Mouse (Mus musculus) hindbrain, postnatal 0 days (tissue): ENCODE measurements at regions not wholly inside any gene's neighbourhood (a gene's known extent, or its start where the extent isn't known, plus 50 kb on each side); places are given as distances from the start of the nearest gene placed in this dataset. TPM values are rescaled to one million over a fixed set of nuclear protein-coding genes. Genes with fewer than 3 reads are reported as not detected.

ENCODE experiments used
- ATAC-seq: fragments of 200-750 bp; cut with Nextera tagmentation; 2 replicates; pipeline ENCODE4 v1.8.0; 2017; ENCODE audit warnings: mild to moderate bottlenecking, moderate TSS enrichment, moderate library complexity
- DNase-seq: peaks from one replicate; pipeline ENCODE4 v3.0.0-alpha.2; 2015; ENCODE audit warnings: low spot score
- H3K27ac ChIP-seq: fragments of 300-500 bp; sonication (generic); 2 replicates; pipeline ENCODE4 v1.5.1; 2014; ENCODE audit warnings: mild to moderate bottlenecking
- H3K27me3 ChIP-seq: fragments of 300-500 bp; sonication (generic); 2 replicates; pipeline ENCODE4 v1.6.1; 2014; ENCODE audit warnings: low read length, mixed read lengths; ENCODE audit not compliant: insufficient read depth
- H3K36me3 ChIP-seq: fragments of 300-500 bp; sonication (generic); 2 replicates; pipeline ENCODE4 v1.6.1; 2014; ENCODE audit warnings: low read length, mixed read lengths; ENCODE audit not compliant: insufficient read depth
- H3K4me1 ChIP-seq: fragments of 300-500 bp; sonication (generic); 2 replicates; pipeline ENCODE4 v1.6.1; 2014; ENCODE audit warnings: antibody characterized with exemption, low read length, mixed read lengths; ENCODE audit not compliant: insufficient read depth
- H3K4me2 ChIP-seq: fragments of 300-500 bp; sonication (generic); 2 replicates; pipeline ENCODE4 v1.6.1; 2014; ENCODE audit warnings: low read depth, mild to moderate bottlenecking, low read length, moderate library complexity, mixed read lengths
- H3K4me3 ChIP-seq: fragments of 300-500 bp; sonication (generic); 2 replicates; pipeline ENCODE4 v1.5.1; 2014; ENCODE audit warnings: low read length
- H3K9ac ChIP-seq: fragments of 300-500 bp; sonication (generic); replicated peaks from 2 replicates; pipeline ENCODE4 v1.6.1; 2014; ENCODE audit warnings: mild to moderate bottlenecking, low read length, moderate library complexity, mixed read lengths
- H3K9me3 ChIP-seq: fragments of 300-500 bp; sonication (generic); 2 replicates; pipeline ENCODE4 v1.6.1; 2016; ENCODE audit warnings: low read length, mixed read lengths
- CTCF ChIP-seq: IDR thresholded peaks from 2 replicates; pipeline ENCODE4 v1.5.1; 2016; ENCODE audit warnings: antibody characterized with exemption, control low read depth, low read depth
- WGBS: fragments of 180-500 bp; shearing (Covaris S2); extraction: QIAGEN DNeasy Blood & Tissue Kit; methylation state at CpG from one replicate; pipeline ENCODE4 v1.1.7; 2014; 5-methylcytosine and 5-hydroxymethylcytosine counted together
- microRNA counts: library from miRNA; unstranded; fragments of <30 nt; microRNA quantifications from one replicate; lab custom pipeline; 2015
- microRNA-seq, 2 experiments: library from miRNA; unstranded; fragments of <30 nt; microRNA quantifications; one replicate each; pipeline ENCODE4; 2016

- no peak for TF ChIP-seq CTCF
- 85% methylated on average over 2 of the region's 2 CpGs for WGBS
These were observed 139.2 kb upstream of the Cep126 start for GRCm38 (mm10) chr9:8273253-8273652.

GRCm38 (mm10) chr9:8249542-8249941 lies 115.4 kb upstream of the Cep126 start:
- Histone ChIP-seq H3K27ac (no peak overlapping the region), H3K9ac (no peak overlapping the region), H3K4me2 (no peak overlapping the region), H3K4me3 (no peak overlapping the region), H3K36me3 (no peaks in the 10 kb centered on the region), H3K9me3 (no peaks in the 10 kb centered on the region), H3K27me3 (no peaks in the 10 kb centered on the region), H3K4me1 (no peaks in the 10 kb centered on the region)
- ATAC-seq (no peak), DNase-seq (no peak)
- WGBS: 78% methylated on average over 3 of the region's 3 CpGs
- no peak for TF ChIP-seq CTCF

More at GRCm38 (mm10) chr9:8273253-8273652, 139.2 kb upstream of the Cep126 start:
- H3K9ac ChIP-seq: no peak overlapping the region
- no peak overlapping the region for H3K4me3 ChIP-seq
- H3K4me1 ChIP-seq: no peaks in the 10 kb centered on the region
- H3K27me3 ChIP-seq: no peaks in the 10 kb centered on the region
- no peak for ATAC-seq
- H3K9me3 ChIP-seq: no peaks in the 10 kb centered on the region
- DNase-seq: no peak
- H3K27ac ChIP-seq: no peak overlapping the region
- no peaks in the 10 kb centered on the region for H3K36me3 ChIP-seq
- H3K4me2 ChIP-seq: no peak overlapping the region

GRCm38 (mm10) chr9:8228078-8228477 lies 94.0 kb upstream of the Cep126 start:
- ATAC-seq (no peak), DNase-seq (no peak)
- H3K9ac ChIP-seq: no peak overlapping the region
- H3K4me1 ChIP-seq: no peaks in the 10 kb centered on the region
- no peak overlapping the region for H3K27ac ChIP-seq
- H3K27me3 ChIP-seq: no peaks in the 10 kb centered on the region
- no peaks in the 10 kb centered on the region for H3K36me3 ChIP-seq
- TF ChIP-seq CTCF: no peak
- no peak overlapping the region for H3K4me2 ChIP-seq
- no peaks in the 10 kb centered on the region for H3K9me3 ChIP-seq
- H3K4me3 ChIP-seq: no peak overlapping the region

- no peak overlapping the region for H3K4me3 ChIP-seq
- H3K4me2 ChIP-seq: no peak overlapping the region
- H3K27ac ChIP-seq: no peak overlapping the region
- H3K36me3 ChIP-seq: no peaks in the 10 kb centered on the region
- H3K9me3 ChIP-seq: no peaks in the 10 kb centered on the region
- H3K9ac ChIP-seq: no peak overlapping the region
- DNase-seq (peak; percentile 77), ATAC-seq (peak; percentile 63; the same call in 1 of the 2 replicates)
- WGBS: 37% methylated on average over 1 of the region's 1 CpGs
- no peaks in the 10 kb centered on the region for H3K27me3 ChIP-seq
- no peaks in the 10 kb centered on the region for H3K4me1 ChIP-seq
- peak; percentile 70 for TF ChIP-seq CTCF
These were observed 92.3 kb upstream of the Cep126 start for GRCm38 (mm10) chr9:8226415-8226814.

- Histone ChIP-seq H3K27me3 (no peaks in the 10 kb centered on the region), H3K36me3 (no peaks in the 10 kb centered on the region), H3K4me1 (no peaks in the 10 kb centered on the region), H3K27ac (no peak overlapping the region), H3K9me3 (no peaks in the 10 kb centered on the region), H3K4me2 (no peak overlapping the region), H3K9ac (no peak overlapping the region), H3K4me3 (no peak overlapping the region)
- TF ChIP-seq CTCF: peak; percentile 79
- peak; percentile 61; the same call in 1 of the 2 replicates for ATAC-seq
- DNase-seq: peak; percentile 59
These were observed 74.8 kb upstream of the Cep126 start for GRCm38 (mm10) chr9:8208855-8209254.

GRCm38 (mm10) chr9:8185433-8185832 lies 51.3 kb upstream of the Cep126 start:
- 85% methylated on average over 1 of the region's 1 CpGs for WGBS
- no peak overlapping the region for H3K4me3 ChIP-seq
- H3K4me2 ChIP-seq: no peak overlapping the region
- no peak overlapping the region for H3K9ac ChIP-seq
- no peaks in the 10 kb centered on the region for H3K36me3 ChIP-seq
- H3K27ac ChIP-seq: no peak overlapping the region
- no peak for TF ChIP-seq CTCF
- H3K27me3 ChIP-seq: no peaks in the 10 kb centered on the region
- H3K4me1 ChIP-seq: no peaks in the 10 kb centered on the region
- H3K9me3 ChIP-seq: no peaks in the 10 kb centered on the region
- DNase-seq (no peak), ATAC-seq (no peak)

MicroRNAs encoded in the stretch of these regions (microRNA counts, 519-probe panel; counts per million panel counts)
- microRNA mmu-miR-1899 (lab: Ali Mortazavi, UCI): not detected

Small RNA genes lying in the stretch of these regions (microRNA-seq; reads per million reads assigned to microRNA genes)
- 0 reads per million in 2 experiments for gene Mir1899
